Mouse (Mus musculus): ENCODE data around the gene Pdss2. TPM values are rescaled to one million over a fixed set of nuclear protein-coding genes. Genes with fewer than 3 reads are reported as not detected.

Gene Pdss2
- polyA plus RNA-seq, 1 experiment from 2014 or later = 17.0 TPM

GRCm38 (mm10) chr10:43217361-43217900, 3.9 kb upstream of the Pdss2 start:
- H3K4me2 ChIP-seq = no peak overlapping the region
- no peak overlapping the region for H3K9ac ChIP-seq
- H3K27ac ChIP-seq (replicated peaks) = no peak overlapping the region
- H3K36me3 ChIP-seq = no peaks in the 10 kb centered on the region
- H3K4me1 ChIP-seq (replicated peaks) = peaks cover 13% of the 10 kb centered on the region
- ATAC-seq (ENCODE audit: low FRiP score, low read depth) = no peak
- no peaks in the 10 kb centered on the region for H3K27me3 ChIP-seq
- H3K9me3 ChIP-seq = no peaks in the 10 kb centered on the region
- no peak overlapping the region for H3K4me3 ChIP-seq
- 91% methylated on average over 13 of the region's 13 CpGs for WGBS

- Histone ChIP-seq H3K9me3 (no peaks in the 10 kb centered on the region), H3K9ac (peak overlapping the region; percentile 95), H3K4me1 (replicated peaks) (peaks cover 18% of the 10 kb centered on the region), H3K4me2 (peak overlapping the region; percentile 68), H3K27ac (replicated peaks) (peak overlapping the region; percentile 94), H3K27me3 (no peaks in the 10 kb centered on the region), H3K36me3 (no peaks in the 10 kb centered on the region), H3K4me3 (peak overlapping the region; percentile 78)
- 22% methylated on average over 7 of the region's 7 CpGs for WGBS
- ATAC-seq (ENCODE audit: low FRiP score, low read depth) = no peak
Measured at GRCm38 (mm10) chr10:43220479-43220878, 807 bp upstream of the Pdss2 start.

- peak; percentile 60 for ATAC-seq (ENCODE audit: low FRiP score, low read depth)
- H3K9me3 ChIP-seq = no peaks in the 10 kb centered on the region
- peak overlapping the region; percentile 78 for H3K4me3 ChIP-seq
- H3K36me3 ChIP-seq = no peaks in the 10 kb centered on the region
- peak overlapping the region; percentile 95 for H3K9ac ChIP-seq
- 1% methylated on average over 25 of the region's 25 CpGs for WGBS
- H3K27me3 ChIP-seq = no peaks in the 10 kb centered on the region
- H3K4me2 ChIP-seq = peak overlapping the region; percentile 96
- peak overlapping the region; percentile 94 for H3K27ac ChIP-seq (replicated peaks)
- H3K4me1 ChIP-seq (replicated peaks) = peaks cover 18% of the 10 kb centered on the region
Measured at GRCm38 (mm10) chr10:43221659-43222058, 373 bp downstream of the Pdss2 start.

GRCm38 (mm10) chr10:43223391-43223790, 2.1 kb downstream of the Pdss2 start:
- H3K4me1 ChIP-seq (replicated peaks) = peaks cover 18% of the 10 kb centered on the region
- H3K36me3 ChIP-seq = no peaks in the 10 kb centered on the region
- ATAC-seq (ENCODE audit: low FRiP score, low read depth) = no peak
- WGBS = 96% methylated on average over 2 of the region's 2 CpGs
- no peak overlapping the region for H3K9ac ChIP-seq
- H3K9me3 ChIP-seq = no peaks in the 10 kb centered on the region
- H3K4me3 ChIP-seq = no peak overlapping the region
- no peak overlapping the region for H3K27ac ChIP-seq (replicated peaks)
- H3K27me3 ChIP-seq = no peaks in the 10 kb centered on the region
- no peak overlapping the region for H3K4me2 ChIP-seq

- WGBS = 100% methylated on average over 1 of the region's 1 CpGs
- Histone ChIP-seq H3K9ac (no peak overlapping the region), H3K36me3 (no peaks in the 10 kb centered on the region), H3K4me1 (replicated peaks) (peaks cover 12% of the 10 kb centered on the region), H3K27ac (replicated peaks) (no peak overlapping the region), H3K4me3 (no peak overlapping the region), H3K4me2 (no peak overlapping the region), H3K27me3 (no peaks in the 10 kb centered on the region), H3K9me3 (no peaks in the 10 kb centered on the region)
- ATAC-seq (ENCODE audit: low FRiP score, low read depth) = no peak
Measured at GRCm38 (mm10) chr10:43226391-43226790, 5.1 kb downstream of the Pdss2 start.

- no peaks in the 10 kb centered on the region for H3K9me3 ChIP-seq
- WGBS = 96% methylated on average over 2 of the region's 2 CpGs
- H3K4me2 ChIP-seq = no peak overlapping the region
- no peak overlapping the region for H3K27ac ChIP-seq (replicated peaks)
- H3K4me1 ChIP-seq (replicated peaks) = no peaks in the 10 kb centered on the region
- ATAC-seq (ENCODE audit: low FRiP score, low read depth) = no peak
- H3K36me3 ChIP-seq = no peaks in the 10 kb centered on the region
- H3K4me3 ChIP-seq = no peak overlapping the region
- H3K9ac ChIP-seq = no peak overlapping the region
- H3K27me3 ChIP-seq = no peaks in the 10 kb centered on the region
Measured at GRCm38 (mm10) chr10:43229236-43229635, 8.0 kb downstream of the Pdss2 start.

- no peak overlapping the region for H3K27ac ChIP-seq (replicated peaks)
- no peak for ATAC-seq (ENCODE audit: low FRiP score, low read depth)
- no peak overlapping the region for H3K9ac ChIP-seq
- no peaks in the 10 kb centered on the region for H3K4me1 ChIP-seq (replicated peaks)
- H3K9me3 ChIP-seq = no peaks in the 10 kb centered on the region
- 71% methylated on average over 4 of the region's 4 CpGs for WGBS
- no peaks in the 10 kb centered on the region for H3K36me3 ChIP-seq
- H3K4me2 ChIP-seq = no peak overlapping the region
- no peak overlapping the region for H3K4me3 ChIP-seq
- H3K27me3 ChIP-seq = no peaks in the 10 kb centered on the region
Measured at GRCm38 (mm10) chr10:43234522-43234921, 13.2 kb downstream of the Pdss2 start.

GRCm38 (mm10) chr10:43235011-43235410, 13.7 kb downstream of the Pdss2 start:
- WGBS = 88% methylated on average over 3 of the region's 3 CpGs
- no peaks in the 10 kb centered on the region for H3K27me3 ChIP-seq

GRCm38 (mm10) chr10:43235758-43236669, 14.7 kb downstream of the Pdss2 start:
- H3K36me3 ChIP-seq = no peaks in the 10 kb centered on the region
- H3K9ac ChIP-seq = no peak overlapping the region
- H3K27me3 ChIP-seq = no peaks in the 10 kb centered on the region
- H3K4me1 ChIP-seq (replicated peaks) = no peaks in the 10 kb centered on the region
- no peaks in the 10 kb centered on the region for H3K9me3 ChIP-seq
- H3K4me3 ChIP-seq = no peak overlapping the region
- no peak for ATAC-seq (ENCODE audit: low FRiP score, low read depth)
- H3K27ac ChIP-seq (replicated peaks) = no peak overlapping the region
- no peak overlapping the region for H3K4me2 ChIP-seq
- 92% methylated on average over 5 of the region's 5 CpGs for whole genome bisulfite sequencing

More at GRCm38 (mm10) chr10:43235011-43235410, 13.7 kb downstream of the Pdss2 start:
- Histone ChIP-seq H3K36me3 (no peaks in the 10 kb centered on the region), H3K9me3 (no peaks in the 10 kb centered on the region), H3K27ac (replicated peaks) (no peak overlapping the region), H3K9ac (no peak overlapping the region), H3K4me3 (no peak overlapping the region), H3K4me1 (replicated peaks) (no peaks in the 10 kb centered on the region), H3K4me2 (no peak overlapping the region)
- no peak for ATAC-seq (ENCODE audit: low FRiP score, low read depth)

GRCm38 (mm10) chr10:43242215-43242614, 20.9 kb downstream of the Pdss2 start:
- no peak for ATAC-seq (ENCODE audit: low FRiP score, low read depth)
- Histone ChIP-seq H3K27ac (replicated peaks) (no peak overlapping the region), H3K4me3 (no peak overlapping the region), H3K27me3 (no peaks in the 10 kb centered on the region), H3K9me3 (no peaks in the 10 kb centered on the region), H3K36me3 (no peaks in the 10 kb centered on the region), H3K4me2 (no peak overlapping the region), H3K4me1 (replicated peaks) (peaks cover 6% of the 10 kb centered on the region; the same call in 1 of the 2 replicates), H3K9ac (no peak overlapping the region)
- 42% methylated on average over 8 of the region's 8 CpGs for WGBS

GRCm38 (mm10) chr10:43244262-43244806, 23.0 kb downstream of the Pdss2 start:
- Histone ChIP-seq H3K4me1 (replicated peaks) (peaks cover 6% of the 10 kb centered on the region; the same call in 1 of the 2 replicates), H3K4me3 (no peak overlapping the region), H3K27ac (replicated peaks) (no peak overlapping the region), H3K4me2 (no peak overlapping the region), H3K9me3 (no peaks in the 10 kb centered on the region), H3K9ac (no peak overlapping the region), H3K36me3 (no peaks in the 10 kb centered on the region), H3K27me3 (no peaks in the 10 kb centered on the region)
- 30% methylated on average over 3 of the region's 3 CpGs for WGBS
- ATAC-seq (ENCODE audit: low FRiP score, low read depth) = no peak
